Mouse (Mus musculus) A20 (cell line): ENCODE measurements around the gene Gna15.
A peak's percentile ranks its signal among the peaks of the same experiment; 100 is the strongest.

Experiments
- DNase-seq: peaks from one replicate; pipeline ENCODE4 v3.0.0-alpha.2; 2011; ENCODE audit warnings: low read depth, low spot score

Gna15 gene

GRCm38 (mm10) chr10:81467670-81468235, 56.3 kb downstream of the Gna15 start:
- DNase-seq = no peak

- no peak for DNase-seq
Measured at GRCm38 (mm10) chr10:81466881-81467280, 57.1 kb downstream of the Gna15 start.

- no peak for DNase-seq
Measured at GRCm38 (mm10) chr10:81466066-81466465, 58.0 kb downstream of the Gna15 start.

- DNase-seq = peak; percentile 56
Measured at GRCm38 (mm10) chr10:81465265-81465645, 58.8 kb downstream of the Gna15 start.

GRCm38 (mm10) chr10:81464405-81465264, 59.4 kb downstream of the Gna15 start:
- DNase-seq = peak; percentile 50

GRCm38 (mm10) chr10:81463531-81463930, 60.5 kb downstream of the Gna15 start:
- no peak for DNase-seq

- no peak for DNase-seq
Measured at GRCm38 (mm10) chr10:81462917-81463316, 61.1 kb downstream of the Gna15 start.

- no peak for DNase-seq
Measured at GRCm38 (mm10) chr10:81462415-81462804, 61.6 kb downstream of the Gna15 start.

GRCm38 (mm10) chr10:81461673-81462414, 62.2 kb downstream of the Gna15 start:
- peak; percentile 50 for DNase-seq

- no peak for DNase-seq
Measured at GRCm38 (mm10) chr10:81460951-81461350, 63.1 kb downstream of the Gna15 start.

- DNase-seq = no peak
Measured at GRCm38 (mm10) chr10:81460471-81460870, 63.6 kb downstream of the Gna15 start.

GRCm38 (mm10) chr10:81459399-81459798, 64.6 kb downstream of the Gna15 start:
- DNase-seq = no peak

- DNase-seq = no peak
Measured at GRCm38 (mm10) chr10:81458267-81458666, 65.8 kb downstream of the Gna15 start.

- no peak for DNase-seq
Measured at GRCm38 (mm10) chr10:81457624-81458023, 66.4 kb downstream of the Gna15 start.

- no peak for DNase-seq
Measured at GRCm38 (mm10) chr10:81456983-81457563, 67.0 kb downstream of the Gna15 start.

GRCm38 (mm10) chr10:81455181-81455895, 68.7 kb downstream of the Gna15 start, which contains the start of gene Nfic:
Nfic (minus strand) TSS chr10:81455635.
- DNase-seq = no peak

- no peak for DNase-seq
Measured at GRCm38 (mm10) chr10:81454106-81454505, 69.9 kb downstream of the Gna15 start.

GRCm38 (mm10) chr10:81452947-81453288, 71.1 kb downstream of the Gna15 start:
- DNase-seq = no peak
